Mouse (Mus musculus) hindbrain, embryonic 11.5 days (tissue): Measurements from ENCODE around the gene Dok4. TPM values are rescaled to one million over a fixed set of nuclear protein-coding genes. Genes with fewer than 3 reads are reported as not detected.
"Not testable (repeated sequence)": the region's sequence is repeated elsewhere in the genome, so short reads cannot be mapped to it uniquely, and the experiment has no call there.

ENCODE experiments used
- ATAC-seq: fragments of 200-750 bp; cut with Nextera tagmentation; 2 replicates; pipeline ENCODE4 v1.8.0; 2017; ENCODE audit warnings: mild to moderate bottlenecking, moderate TSS enrichment, moderate library complexity; ENCODE audit not compliant: low FRiP score
- DNase-seq: peaks from one replicate; pipeline ENCODE4 v3.0.0-alpha.2; 2015; ENCODE audit warnings: low spot score
- H3K27ac ChIP-seq: fragments of 300-500 bp; sonication (generic); 2 replicates; pipeline ENCODE4 v1.5.1; 2014; ENCODE audit warnings: mild to moderate bottlenecking, low read depth, low read length
- H3K27me3 ChIP-seq: fragments of 300-500 bp; sonication (generic); 2 replicates; pipeline ENCODE4 v1.6.1; 2014; ENCODE audit warnings: mild to moderate bottlenecking, low read length, moderate library complexity, mixed read lengths; ENCODE audit not compliant: control insufficient read depth, insufficient read depth
- H3K36me3 ChIP-seq: fragments of 300-500 bp; sonication (generic); 2 replicates; pipeline ENCODE4 v1.6.1; 2014; ENCODE audit warnings: mild to moderate bottlenecking, low read length, moderate library complexity, mixed read lengths; ENCODE audit not compliant: control insufficient read depth, insufficient read depth
- H3K4me1 ChIP-seq: fragments of 300-500 bp; sonication (generic); replicated peaks from 2 replicates; pipeline ENCODE4 v1.6.1; 2014; ENCODE audit warnings: low read length, mixed read lengths; ENCODE audit not compliant: control insufficient read depth, insufficient read depth
- H3K4me2 ChIP-seq: fragments of 300-500 bp; sonication (generic); replicated peaks from 2 replicates; pipeline ENCODE4 v1.6.1; 2014; ENCODE audit warnings: mild to moderate bottlenecking, low read depth, low read length
- H3K4me3 ChIP-seq: fragments of 300-500 bp; sonication (generic); 2 replicates; pipeline ENCODE4 v1.5.1; 2014; ENCODE audit warnings: low read depth, low read length
- H3K9ac ChIP-seq: fragments of 300-500 bp; sonication (generic); 2 replicates; pipeline ENCODE4 v1.6.1; 2014; ENCODE audit warnings: low read depth, low read length
- H3K9me3 ChIP-seq: fragments of 300-500 bp; sonication (generic); 2 replicates; pipeline ENCODE4 v1.6.1; 2016; ENCODE audit warnings: low read length; ENCODE audit not compliant: control insufficient read depth
- WGBS: fragments of 180-500 bp; shearing (Covaris S2); extraction: QIAGEN DNeasy Blood & Tissue Kit; methylation state at CpG from one replicate; pipeline ENCODE4 v1.1.7; 2014; 5-methylcytosine and 5-hydroxymethylcytosine counted together
- polyA plus RNA-seq: library from polyadenylated mRNA; unstranded; fragments of >200 nt; fragmentation: Nextera tagmentation; extraction: Ambion mirVana; gene quantifications from 2 replicates; pipeline ENCODE4 v1.2.1, GENCODE M21; 2014

Gene Dok4
- polyA plus RNA-seq, 1 experiment from 2014 or later: 14.7 TPM

- 81% methylated on average over 10 of the region's 10 CpGs for WGBS
- Histone ChIP-seq H3K27me3 (no peaks in the 10 kb centered on the region; the same call in 1 of the 2 replicates), H3K9ac (no peak overlapping the region), H3K4me3 (no peak overlapping the region), H3K4me2 (no peak overlapping the region), H3K36me3 (peaks cover 9% of the 10 kb centered on the region; the same call in 1 of the 2 replicates), H3K9me3 (no peaks in the 10 kb centered on the region), H3K4me1 (0 out of 2 replicates have a peak, but pooled peaks cover 2% of the 10 kb centered on the region), H3K27ac (no peak overlapping the region)
- ATAC-seq (no peak), DNase-seq (no peak)
Observed at GRCm38 (mm10) chr8:94865292-94865691, 10.8 kb downstream of the Dok4 start.

- Histone ChIP-seq H3K4me2 (no peak overlapping the region), H3K36me3 (peaks cover 9% of the 10 kb centered on the region; the same call in 1 of the 2 replicates), H3K27ac (no peak overlapping the region), H3K27me3 (no peaks in the 10 kb centered on the region), H3K9ac (no peak overlapping the region), H3K9me3 (no peaks in the 10 kb centered on the region), H3K4me3 (no peak overlapping the region), H3K4me1 (0 out of 2 replicates have a peak, but pooled peaks cover 2% of the 10 kb centered on the region)
- DNase-seq: no peak
- 80% methylated on average over 10 of the region's 10 CpGs for whole genome bisulfite sequencing
- ATAC-seq: no peak
Observed at GRCm38 (mm10) chr8:94863897-94864673, 12.0 kb downstream of the Dok4 start.

GRCm38 (mm10) chr8:94862487-94863220, 13.5 kb downstream of the Dok4 start:
- Histone ChIP-seq H3K4me1 (no peaks in the 10 kb centered on the region; the same call in 1 of the 2 replicates), H3K36me3 (peaks cover 9% of the 10 kb centered on the region; the same call in 1 of the 2 replicates), H3K4me3 (no peak overlapping the region), H3K4me2 (no peak overlapping the region), H3K27ac (no peak overlapping the region), H3K27me3 (no peaks in the 10 kb centered on the region), H3K9me3 (no peaks in the 10 kb centered on the region), H3K9ac (no peak overlapping the region)
- ATAC-seq: no peak
- 94% methylated on average over 12 of the region's 12 CpGs for WGBS
- no peak for DNase-seq

GRCm38 (mm10) chr8:94861352-94861910, 14.7 kb downstream of the Dok4 start:
- DNase-seq: peak; percentile 79
- H3K9me3 ChIP-seq: no peaks in the 10 kb centered on the region
- no peaks in the 10 kb centered on the region; the same call in 1 of the 2 replicates for H3K4me1 ChIP-seq
- no peak overlapping the region for H3K4me3 ChIP-seq
- H3K4me2 ChIP-seq: no peak overlapping the region
- no peak overlapping the region for H3K27ac ChIP-seq
- 82% methylated on average over 8 of the region's 8 CpGs for WGBS
- H3K9ac ChIP-seq: no peak overlapping the region
- H3K27me3 ChIP-seq: no peaks in the 10 kb centered on the region
- H3K36me3 ChIP-seq: peaks cover 9% of the 10 kb centered on the region; the same call in 1 of the 2 replicates
- ATAC-seq: no peak

- peak within 1 kb of the TSS; percentile 80 for H3K4me2 ChIP-seq
- DNase-seq (peak; percentile 96), ATAC-seq (peak; percentile 85)
- peak within 1 kb of the TSS; percentile 93 for H3K9ac ChIP-seq
- no peaks in the 10 kb centered on the region for H3K9me3 ChIP-seq
- no peaks in the 10 kb centered on the region; the same call in 1 of the 2 replicates for H3K4me1 ChIP-seq
- H3K4me3 ChIP-seq: peak within 1 kb of the TSS; percentile 98
- H3K27me3 ChIP-seq: no peaks in the 10 kb centered on the region
- H3K27ac ChIP-seq: peak within 1 kb of the TSS; percentile 42; the same call in 1 of the 2 replicates
- peaks cover 3% of the 10 kb centered on the region; the same call in 1 of the 2 replicates for H3K36me3 ChIP-seq
- WGBS: under 1% methylated on average over 68 of the region's 68 CpGs
Observed at GRCm38 (mm10) chr8:94857346-94858173, 18.6 kb downstream of the Dok4 start, which contains the start of gene Polr2c. Gene Polr2c, plus strand, starts transcription at chr8:94857450.

- ATAC-seq: peak; percentile 31
- Histone ChIP-seq H3K9ac (no peak overlapping the region; the same call in 1 of the 2 replicates), H3K27me3 (no peaks in the 10 kb centered on the region)
Observed at GRCm38 (mm10) chr8:94857011-94857345, 19.2 kb downstream of the Dok4 start.

GRCm38 (mm10) chr8:94854761-94855160, 21.4 kb downstream of the Dok4 start:
- not testable (repeated sequence) for H3K4me3 ChIP-seq, H3K4me2 ChIP-seq, DNase-seq, H3K4me1 ChIP-seq, ATAC-seq, H3K9ac ChIP-seq, H3K27me3 ChIP-seq, H3K27ac ChIP-seq, H3K36me3 ChIP-seq, H3K9me3 ChIP-seq
- WGBS: 92% methylated on average over 11 of the region's 11 CpGs

More at GRCm38 (mm10) chr8:94857011-94857345, 19.2 kb downstream of the Dok4 start:
- Histone ChIP-seq H3K27ac (no peak overlapping the region), H3K4me3 (peak overlapping the region; percentile 98), H3K4me1 (no peaks in the 10 kb centered on the region; the same call in 1 of the 2 replicates), H3K36me3 (no peaks in the 10 kb centered on the region), H3K4me2 (no peak overlapping the region), H3K9me3 (no peaks in the 10 kb centered on the region)
- no peak for DNase-seq
- 32% methylated on average over 5 of the region's 5 CpGs for WGBS

GRCm38 (mm10) chr8:94850049-94850448, 26.1 kb downstream of the Dok4 start:
- Histone ChIP-seq H3K27ac (no peak overlapping the region), H3K9me3 (no peaks in the 10 kb centered on the region), H3K9ac (no peak overlapping the region), H3K4me2 (no peak overlapping the region), H3K36me3 (peaks cover 4% of the 10 kb centered on the region; the same call in 1 of the 2 replicates), H3K4me3 (no peak overlapping the region), H3K4me1 (no peaks in the 10 kb centered on the region), H3K27me3 (no peaks in the 10 kb centered on the region)
- WGBS: 92% methylated on average over 5 of the region's 5 CpGs
- ATAC-seq (no peak), DNase-seq (no peak)
